Mouse (Mus musculus): ENCODE results near the gene Ak8. TPM values are rescaled to one million over a fixed set of nuclear protein-coding genes. Genes with fewer than 3 reads are reported as not detected.

Ak8 gene
- polyA plus RNA-seq, 1 experiment from 2014 or later, result 1.3 TPM

DNA sequence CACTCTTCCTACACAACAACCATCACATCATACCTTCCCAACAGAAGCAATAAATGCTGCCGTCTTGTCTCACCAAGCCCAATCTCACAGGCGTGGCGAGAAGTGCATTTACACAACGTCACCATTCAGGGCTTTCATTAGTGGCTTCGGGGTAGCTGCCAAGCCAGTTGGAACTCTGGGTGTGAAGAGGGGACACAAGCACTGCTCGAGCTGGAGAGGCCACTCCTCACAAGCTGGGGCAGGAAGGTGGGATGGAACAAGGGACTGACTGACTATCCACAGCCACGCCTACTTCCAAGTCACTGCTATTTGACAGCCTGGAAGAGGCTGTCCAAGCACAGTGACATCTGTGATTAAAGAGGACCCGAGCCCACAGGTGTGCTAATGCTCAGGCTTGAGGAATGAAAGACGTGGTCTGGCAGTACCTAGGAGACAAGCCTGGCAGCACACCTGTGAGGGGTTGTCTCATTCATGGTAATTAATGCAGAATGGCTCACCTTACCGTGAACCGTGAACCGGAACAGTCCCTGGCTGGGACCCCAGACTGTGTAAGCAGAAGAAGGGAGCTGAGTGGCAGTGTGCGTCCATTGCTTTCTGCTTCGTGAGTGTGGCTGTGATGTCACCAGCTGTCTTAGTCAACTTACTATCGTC is 46.8 kb downstream of the Ak8 start:
- Histone ChIP-seq H3K9me3 (ENCODE audit: control insufficient read depth, low read length) (no peaks in the 10 kb centered on the region), H3K27me3 (replicated peaks; ENCODE audit: control insufficient read depth, insufficient read depth, low read length) (no peaks in the 10 kb centered on the region), H3K9ac (ENCODE audit: low read length) (no peak overlapping the region), H3K27ac (ENCODE audit: low read depth) (no peak overlapping the region), H3K4me1 (replicated peaks; ENCODE audit: control insufficient read depth, insufficient read depth, low read length) (peaks cover 7% of the 10 kb centered on the region; the same call in 1 of the 2 replicates), H3K36me3 (ENCODE audit: control insufficient read depth, insufficient read depth, low read length) (no peaks in the 10 kb centered on the region), H3K4me3 (ENCODE audit: low read depth, low read length) (no peak overlapping the region), H3K4me2 (ENCODE audit: low read length) (no peak overlapping the region)
- no peak for DNase-seq (ENCODE audit: low spot score)
- ATAC-seq (replicated peaks; ENCODE audit: low FRiP score, low TSS enrichment, low read depth), result 0 out of 2 replicates have a peak, but pooled peaks have one; percentile 27
- 63% methylated on average over 15 of the region's 15 CpGs for WGBS

DNA sequence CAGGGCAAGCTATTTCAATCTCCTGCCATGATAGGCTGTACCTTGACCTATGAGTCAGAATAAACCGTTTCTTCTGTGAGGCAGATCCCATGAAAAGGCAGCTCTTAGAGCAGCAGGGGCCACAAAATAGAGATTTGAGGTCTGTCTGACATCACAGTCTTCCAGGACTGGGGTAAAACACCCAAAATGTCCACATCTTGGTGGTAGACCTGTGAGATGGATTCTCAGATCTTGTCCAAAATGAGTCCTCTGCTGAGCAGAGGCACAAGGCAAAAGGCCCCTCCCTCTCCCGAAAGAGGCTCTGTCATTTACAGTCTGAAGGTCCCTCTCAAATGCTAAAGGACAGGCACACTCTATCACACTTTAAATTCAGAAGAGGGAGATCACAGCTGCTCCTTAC is 47.7 kb downstream of the Ak8 start:
- H3K9ac ChIP-seq (ENCODE audit: low read length), result no peak overlapping the region
- no peaks in the 10 kb centered on the region for H3K27me3 ChIP-seq (replicated peaks; ENCODE audit: control insufficient read depth, insufficient read depth, low read length)
- no peak overlapping the region for H3K27ac ChIP-seq (ENCODE audit: low read depth)
- ATAC-seq (replicated peaks; ENCODE audit: low FRiP score, low TSS enrichment, low read depth) (no peak), DNase-seq (ENCODE audit: low spot score) (no peak)
- H3K4me3 ChIP-seq (ENCODE audit: low read depth, low read length), result no peak overlapping the region
- H3K4me1 ChIP-seq (replicated peaks; ENCODE audit: control insufficient read depth, insufficient read depth, low read length), result peaks cover 11% of the 10 kb centered on the region; the same call in 1 of the 2 replicates
- no peaks in the 10 kb centered on the region for H3K9me3 ChIP-seq (ENCODE audit: control insufficient read depth, low read length)
- no peak overlapping the region for H3K4me2 ChIP-seq (ENCODE audit: low read length)
- 84% methylated on average over 2 of the region's 2 CpGs for WGBS
- H3K36me3 ChIP-seq (ENCODE audit: control insufficient read depth, insufficient read depth, low read length), result no peaks in the 10 kb centered on the region

DNA sequence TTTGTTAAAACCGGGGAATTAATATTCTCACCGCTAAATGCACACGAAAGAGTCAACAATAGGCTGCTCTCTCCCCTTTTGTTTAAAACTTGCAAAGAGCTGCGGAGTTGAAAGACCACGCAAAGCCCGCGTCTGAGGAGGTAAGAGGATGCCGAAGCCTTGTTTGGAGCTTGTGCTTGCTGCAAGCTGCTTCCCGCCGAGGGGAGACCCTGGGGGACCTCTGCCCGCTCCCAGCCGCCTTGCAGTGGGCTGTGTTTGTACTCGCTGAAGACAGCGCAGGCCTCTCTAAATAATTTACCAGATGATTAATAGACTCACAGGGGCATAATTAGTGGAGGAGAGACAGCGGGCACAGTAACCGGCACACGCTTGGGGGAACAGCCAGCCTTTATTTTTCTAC is 51.2 kb downstream of the Ak8 start:
- H3K9me3 ChIP-seq (ENCODE audit: control insufficient read depth, low read length), result no peaks in the 10 kb centered on the region
- no peak overlapping the region for H3K27ac ChIP-seq (ENCODE audit: low read depth)
- peak overlapping the region; percentile 30 for H3K4me3 ChIP-seq (ENCODE audit: low read depth, low read length)
- no peaks in the 10 kb centered on the region for H3K36me3 ChIP-seq (ENCODE audit: control insufficient read depth, insufficient read depth, low read length)
- H3K4me1 ChIP-seq (replicated peaks; ENCODE audit: control insufficient read depth, insufficient read depth, low read length), result peaks cover 11% of the 10 kb centered on the region; the same call in 1 of the 2 replicates
- H3K27me3 ChIP-seq (replicated peaks; ENCODE audit: control insufficient read depth, insufficient read depth, low read length), result 0 out of 2 replicates have a peak, but pooled peaks cover 2% of the 10 kb centered on the region
- peak overlapping the region; percentile 74 for H3K4me2 ChIP-seq (ENCODE audit: low read length)
- H3K9ac ChIP-seq (ENCODE audit: low read length), result peak overlapping the region; percentile 27
- no peak for ATAC-seq (replicated peaks; ENCODE audit: low FRiP score, low TSS enrichment, low read depth)
- under 1% methylated on average over 17 of the region's 17 CpGs for WGBS
- peak; percentile 71 for DNase-seq (ENCODE audit: low spot score)

DNA sequence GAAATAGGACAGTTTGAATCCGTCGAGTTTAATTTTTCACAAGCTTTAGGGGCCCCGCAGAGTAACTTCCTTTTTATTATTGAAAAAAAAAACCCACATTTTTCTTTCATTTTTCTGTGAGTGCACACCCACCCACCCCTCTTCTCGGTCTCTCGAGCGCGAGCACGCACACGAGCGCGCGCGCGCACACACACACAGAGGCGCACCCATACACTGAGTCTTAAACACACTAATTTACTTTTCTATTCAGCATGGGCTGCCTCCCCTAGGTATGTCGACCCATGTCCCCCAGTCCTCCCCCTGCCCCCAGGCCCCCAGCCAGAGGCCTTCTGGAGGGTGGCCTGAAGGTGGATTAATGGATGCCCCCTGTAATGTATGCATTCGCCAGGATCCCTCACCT is 51.7 kb downstream of the Ak8 start:
- H3K27me3 ChIP-seq (replicated peaks; ENCODE audit: control insufficient read depth, insufficient read depth, low read length), result 0 out of 2 replicates have a peak, but pooled peaks cover 2% of the 10 kb centered on the region
- H3K4me1 ChIP-seq (replicated peaks; ENCODE audit: control insufficient read depth, insufficient read depth, low read length), result peaks cover 11% of the 10 kb centered on the region; the same call in 1 of the 2 replicates
- WGBS, result 13% methylated on average over 17 of the region's 17 CpGs
- H3K4me2 ChIP-seq (ENCODE audit: low read length), result peak overlapping the region; percentile 74
- no peaks in the 10 kb centered on the region for H3K36me3 ChIP-seq (ENCODE audit: control insufficient read depth, insufficient read depth, low read length)
- H3K4me3 ChIP-seq (ENCODE audit: low read depth, low read length), result peak overlapping the region; percentile 30
- DNase-seq (ENCODE audit: low spot score) (peak; percentile 68), ATAC-seq (replicated peaks; ENCODE audit: low FRiP score, low TSS enrichment, low read depth) (no peak; the same call in 1 of the 2 replicates)
- H3K9ac ChIP-seq (ENCODE audit: low read length), result peak overlapping the region; percentile 27
- H3K27ac ChIP-seq (ENCODE audit: low read depth), result no peak overlapping the region
- H3K9me3 ChIP-seq (ENCODE audit: control insufficient read depth, low read length), result no peaks in the 10 kb centered on the region

DNA sequence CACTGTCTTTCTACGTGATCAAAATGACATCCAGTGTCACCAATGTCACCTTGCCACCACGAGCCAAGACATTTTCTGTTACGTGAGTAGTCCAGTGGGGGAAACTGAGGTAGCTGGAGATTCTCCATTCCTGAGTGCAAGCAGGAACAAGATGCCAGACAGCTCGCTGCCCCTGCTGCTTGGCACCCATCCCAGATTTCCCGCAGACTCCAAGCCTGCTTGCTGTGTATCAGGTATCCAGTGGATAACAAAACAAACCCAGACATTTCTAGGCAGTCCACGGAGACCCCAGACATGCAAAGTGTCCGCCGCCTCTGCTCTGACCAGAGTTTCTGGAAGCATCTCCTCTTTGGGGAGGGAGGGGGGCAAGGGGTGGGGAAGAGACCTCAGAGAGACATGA is 52.4 kb downstream of the Ak8 start:
- peaks cover 11% of the 10 kb centered on the region; the same call in 1 of the 2 replicates for H3K4me1 ChIP-seq (replicated peaks; ENCODE audit: control insufficient read depth, insufficient read depth, low read length)
- H3K9me3 ChIP-seq (ENCODE audit: control insufficient read depth, low read length), result no peaks in the 10 kb centered on the region
- no peak overlapping the region for H3K9ac ChIP-seq (ENCODE audit: low read length)
- no peak overlapping the region for H3K4me3 ChIP-seq (ENCODE audit: low read depth, low read length)
- no peaks in the 10 kb centered on the region for H3K36me3 ChIP-seq (ENCODE audit: control insufficient read depth, insufficient read depth, low read length)
- no peak overlapping the region for H3K27ac ChIP-seq (ENCODE audit: low read depth)
- WGBS, result 40% methylated on average over 8 of the region's 8 CpGs
- H3K27me3 ChIP-seq (replicated peaks; ENCODE audit: control insufficient read depth, insufficient read depth, low read length), result 0 out of 2 replicates have a peak, but pooled peaks cover 2% of the 10 kb centered on the region
- ATAC-seq (replicated peaks; ENCODE audit: low FRiP score, low TSS enrichment, low read depth) (no peak), DNase-seq (ENCODE audit: low spot score) (no peak)
- H3K4me2 ChIP-seq (ENCODE audit: low read length), result no peak overlapping the region

DNA sequence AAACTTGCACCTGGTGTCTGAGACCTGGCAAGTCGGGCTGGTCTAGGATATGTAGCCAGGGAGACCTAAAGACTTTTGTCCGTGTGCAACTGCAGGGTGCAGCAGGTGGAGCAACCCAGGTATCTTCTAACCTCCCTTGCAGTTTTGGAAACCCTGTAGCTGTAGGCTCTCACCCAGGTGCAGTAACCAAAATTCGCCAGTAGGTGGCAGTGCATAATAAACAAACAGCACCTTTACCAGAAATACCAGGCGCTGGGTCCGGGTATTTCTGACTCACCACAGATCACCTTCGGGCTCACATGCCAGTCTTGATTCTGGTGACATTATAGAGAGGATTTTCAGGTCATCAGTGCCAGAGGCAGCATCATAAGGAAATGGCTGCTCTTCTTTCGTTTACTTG is 55.5 kb downstream of the Ak8 start:
- ATAC-seq (replicated peaks; ENCODE audit: low FRiP score, low TSS enrichment, low read depth) (peak; percentile 40; the same call in 1 of the 2 replicates), DNase-seq (ENCODE audit: low spot score) (peak; percentile 95)
- Histone ChIP-seq H3K27me3 (replicated peaks; ENCODE audit: control insufficient read depth, insufficient read depth, low read length) (0 out of 2 replicates have a peak, but pooled peaks cover 2% of the 10 kb centered on the region), H3K27ac (ENCODE audit: low read depth) (no peak overlapping the region), H3K4me3 (ENCODE audit: low read depth, low read length) (no peak overlapping the region), H3K4me2 (ENCODE audit: low read length) (no peak overlapping the region), H3K4me1 (replicated peaks; ENCODE audit: control insufficient read depth, insufficient read depth, low read length) (peaks cover 11% of the 10 kb centered on the region; the same call in 1 of the 2 replicates), H3K9me3 (ENCODE audit: control insufficient read depth, low read length) (no peaks in the 10 kb centered on the region), H3K9ac (ENCODE audit: low read length) (no peak overlapping the region), H3K36me3 (ENCODE audit: control insufficient read depth, insufficient read depth, low read length) (no peaks in the 10 kb centered on the region)
- 4% methylated on average over 7 of the region's 7 CpGs for WGBS

DNA sequence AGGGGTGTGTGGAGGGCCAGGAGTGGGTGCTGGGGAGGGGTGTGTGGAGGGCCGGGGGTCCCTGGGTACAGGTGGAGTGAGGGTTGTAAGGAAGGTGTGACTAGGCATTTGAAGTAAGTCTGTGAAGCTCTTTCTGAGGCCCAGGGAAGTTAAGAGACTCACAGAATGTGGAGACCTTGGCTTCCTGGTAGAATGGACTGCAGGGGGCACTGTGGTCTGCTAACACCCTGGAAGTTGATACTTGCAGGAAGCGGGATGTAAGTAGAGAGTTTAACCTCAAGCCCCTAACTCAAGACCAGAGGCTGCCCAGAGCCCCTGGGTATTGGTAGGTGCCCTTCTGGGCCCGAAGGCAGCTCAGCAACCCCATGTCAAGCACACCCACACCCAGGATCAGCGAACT is 56.2 kb downstream of the Ak8 start:
- WGBS, result 44% methylated on average over 4 of the region's 4 CpGs
- Histone ChIP-seq H3K36me3 (ENCODE audit: control insufficient read depth, insufficient read depth, low read length) (no peaks in the 10 kb centered on the region), H3K4me2 (ENCODE audit: low read length) (no peak overlapping the region), H3K9ac (ENCODE audit: low read length) (no peak overlapping the region), H3K4me1 (replicated peaks; ENCODE audit: control insufficient read depth, insufficient read depth, low read length) (peaks cover 5% of the 10 kb centered on the region; the same call in 1 of the 2 replicates), H3K9me3 (ENCODE audit: control insufficient read depth, low read length) (no peaks in the 10 kb centered on the region), H3K27ac (ENCODE audit: low read depth) (no peak overlapping the region), H3K4me3 (ENCODE audit: low read depth, low read length) (no peak overlapping the region), H3K27me3 (replicated peaks; ENCODE audit: control insufficient read depth, insufficient read depth, low read length) (0 out of 2 replicates have a peak, but pooled peaks cover 2% of the 10 kb centered on the region)
- ATAC-seq (replicated peaks; ENCODE audit: low FRiP score, low TSS enrichment, low read depth), result no peak
- DNase-seq (ENCODE audit: low spot score), result peak; percentile 81

DNA sequence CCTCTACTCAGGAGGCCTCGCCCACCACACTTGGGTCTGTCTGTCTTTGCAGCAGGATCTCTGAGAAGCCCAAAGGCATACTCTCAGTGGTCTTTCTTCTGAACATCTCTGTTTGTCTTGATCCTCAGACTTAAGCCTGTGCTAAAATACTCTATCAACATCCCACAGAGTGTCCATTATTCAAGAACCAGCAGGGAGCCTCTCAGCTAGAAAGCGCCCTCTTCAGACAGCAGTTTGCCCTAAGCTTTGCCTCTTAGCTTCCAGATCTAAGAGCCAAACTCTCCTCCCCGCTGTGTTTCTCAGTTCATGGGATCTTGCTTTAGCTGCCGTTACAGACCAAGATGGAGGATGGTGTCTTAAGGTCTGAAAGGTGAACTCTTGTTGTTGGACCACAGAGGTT is 59.5 kb downstream of the Ak8 start:
- Histone ChIP-seq H3K4me3 (ENCODE audit: low read depth, low read length) (no peak overlapping the region), H3K9me3 (ENCODE audit: control insufficient read depth, low read length) (no peaks in the 10 kb centered on the region), H3K4me1 (replicated peaks; ENCODE audit: control insufficient read depth, insufficient read depth, low read length) (no peaks in the 10 kb centered on the region), H3K9ac (ENCODE audit: low read length) (no peak overlapping the region), H3K27me3 (replicated peaks; ENCODE audit: control insufficient read depth, insufficient read depth, low read length) (no peaks in the 10 kb centered on the region), H3K27ac (ENCODE audit: low read depth) (no peak overlapping the region), H3K4me2 (ENCODE audit: low read length) (no peak overlapping the region), H3K36me3 (ENCODE audit: control insufficient read depth, insufficient read depth, low read length) (no peaks in the 10 kb centered on the region)
- no peak for ATAC-seq (replicated peaks; ENCODE audit: low FRiP score, low TSS enrichment, low read depth)
- no peak for DNase-seq (ENCODE audit: low spot score)
- 61% methylated on average over 4 of the region's 4 CpGs for WGBS

DNA sequence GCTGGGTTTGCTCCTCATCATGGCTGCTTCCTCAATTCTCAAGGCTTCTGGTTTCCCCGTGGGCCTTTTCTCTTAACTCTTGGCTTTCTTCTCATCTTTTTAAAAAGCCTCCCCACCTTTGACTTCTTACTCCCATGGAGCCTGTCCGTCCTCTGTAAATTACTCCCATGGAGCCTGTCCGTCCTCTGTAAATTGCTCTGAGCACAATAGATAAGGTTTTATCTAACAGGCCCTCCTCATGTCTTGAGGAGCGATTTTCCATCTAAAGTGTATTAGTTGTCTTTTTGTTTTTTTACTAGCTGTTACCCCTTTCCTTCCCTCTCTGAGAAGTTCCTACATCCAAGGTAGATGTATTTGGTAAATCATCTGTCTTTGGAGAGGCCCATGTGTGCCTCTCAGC is 66.6 kb downstream of the Ak8 start:
- Histone ChIP-seq H3K27ac (ENCODE audit: low read depth) (no peak overlapping the region), H3K36me3 (ENCODE audit: control insufficient read depth, insufficient read depth, low read length) (no peaks in the 10 kb centered on the region), H3K4me2 (ENCODE audit: low read length) (no peak overlapping the region), H3K9me3 (ENCODE audit: control insufficient read depth, low read length) (no peaks in the 10 kb centered on the region), H3K9ac (ENCODE audit: low read length) (no peak overlapping the region), H3K27me3 (replicated peaks; ENCODE audit: control insufficient read depth, insufficient read depth, low read length) (no peaks in the 10 kb centered on the region), H3K4me1 (replicated peaks; ENCODE audit: control insufficient read depth, insufficient read depth, low read length) (peaks cover 15% of the 10 kb centered on the region), H3K4me3 (ENCODE audit: low read depth, low read length) (no peak overlapping the region)
- no peak for ATAC-seq (replicated peaks; ENCODE audit: low FRiP score, low TSS enrichment, low read depth)
- WGBS, result 83% methylated on average over 4 of the region's 4 CpGs
- no peak for DNase-seq (ENCODE audit: low spot score)
